Mouse (Mus musculus): ENCODE results near the gene Dst.

GRCm38 (mm10) chr1:34186033-34186432, 278.0 kb downstream of the Dst start:
- TF ChIP-seq HCFC1 (IDR thresholded peaks at IDR 0.05; ENCODE audit: low read depth, low read length) = no peak
- TF ChIP-seq MXI1 (IDR thresholded peaks at IDR 0.05; ENCODE audit: low read depth, low read length) = no peak
- TF ChIP-seq TCF12 (IDR thresholded peaks at IDR 0.05; ENCODE audit: low read depth, low read length) = no peak
- TF ChIP-seq CTCF (IDR thresholded peaks at IDR 0.05 in 2 of 3, conservative IDR thresholded peaks at IDR 0.05 in 1 of 3; ENCODE audit: control insufficient read depth in 1 of 3, insufficient read depth in 1 of 3, low read depth in 2 of 3, low read length in 3 of 3, poor library complexity in 1 of 3, severe bottlenecking in 1 of 3) = no peak
- TF ChIP-seq TBP (IDR thresholded peaks at IDR 0.05; ENCODE audit: low read depth, low read length) = no peak
- no peak for TF ChIP-seq MAFK (IDR thresholded peaks at IDR 0.05; ENCODE audit: borderline replicate concordance, low read depth, low read length)
- no peak for TF ChIP-seq MYC (IDR thresholded peaks at IDR 0.05; ENCODE audit: low read depth, low read length)
- TF ChIP-seq ELF1 (IDR thresholded peaks at IDR 0.05; ENCODE audit: low read depth, low read length) = no peak
- no peak for TF ChIP-seq EP300 (IDR thresholded peaks at IDR 0.05; ENCODE audit: low read depth in 1 of 2, low read length in 2 of 2)
- TF ChIP-seq RCOR1 (IDR thresholded peaks at IDR 0.05; ENCODE audit: low read depth, low read length) = no peak
- TF ChIP-seq POLR2A (IDR thresholded peaks at IDR 0.05; ENCODE audit: control insufficient read depth in 1 of 2, insufficient read depth in 1 of 2, low read depth in 1 of 2, low read length in 2 of 2, poor library complexity in 1 of 2) = no peak

Measured in MEL (cell line).